Mouse (Mus musculus): ENCODE measurements around the gene Wdr95. TPM values are rescaled to one million over a fixed set of nuclear protein-coding genes. Genes with fewer than 3 reads are reported as not detected.
A peak's percentile ranks its signal among the peaks of the same experiment; 100 is the strongest.

Wdr95 gene
- polyA plus RNA-seq, 1 experiment from 2014 or later, result 0.41 TPM

DNA sequence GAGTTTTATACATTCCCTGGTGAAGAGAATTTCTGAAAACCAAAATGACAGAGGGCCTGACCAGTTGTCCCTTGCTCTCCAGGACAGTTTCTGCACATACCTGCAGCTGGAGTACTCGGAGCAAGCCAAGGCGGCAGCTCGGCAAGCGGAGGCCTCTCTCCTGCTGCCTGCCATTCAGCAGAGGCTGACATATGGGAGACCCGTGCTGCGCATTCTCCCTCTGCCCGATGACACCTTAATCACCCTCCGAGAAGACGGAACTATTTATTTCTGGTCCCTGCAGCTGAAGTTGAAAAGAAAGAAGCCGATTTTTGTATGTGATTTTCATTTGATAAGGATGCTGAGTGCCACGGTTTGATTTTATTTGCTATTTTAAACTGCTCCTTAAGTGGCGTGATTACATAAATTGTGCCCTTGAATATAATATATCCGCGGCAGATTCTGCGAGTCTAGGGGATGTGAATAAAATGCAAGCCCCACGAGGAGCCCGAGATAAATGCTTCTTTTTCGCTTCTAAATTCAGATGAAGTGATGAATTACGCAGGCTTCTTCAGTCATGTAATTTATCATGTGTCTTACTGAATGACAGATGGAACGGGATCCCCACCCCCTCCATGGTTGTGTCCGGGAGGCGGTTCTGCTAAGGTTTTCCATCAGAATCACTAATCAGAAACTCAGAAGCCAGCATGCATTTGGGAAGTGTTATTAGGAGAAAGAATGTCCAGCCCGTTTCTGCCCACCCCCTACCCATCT is 24.9 kb upstream of the Wdr95 start:
- Histone ChIP-seq H3K9ac (peak overlapping the region; percentile 35; the same call in 1 of the 2 replicates), H3K4me2 (peak overlapping the region; percentile 32), H3K4me3 (no peak overlapping the region), H3K27me3 (no peaks in the 10 kb centered on the region), H3K9me3 (replicated peaks) (no peaks in the 10 kb centered on the region), H3K36me3 (ENCODE audit: poor library complexity, severe bottlenecking) (no peaks in the 10 kb centered on the region), H3K27ac (peak overlapping the region; percentile 84), H3K4me1 (peaks cover 11% of the 10 kb centered on the region)
- 66% methylated on average over 23 of the region's 23 CpGs for WGBS
- ATAC-seq, result peak; percentile 60

DNA sequence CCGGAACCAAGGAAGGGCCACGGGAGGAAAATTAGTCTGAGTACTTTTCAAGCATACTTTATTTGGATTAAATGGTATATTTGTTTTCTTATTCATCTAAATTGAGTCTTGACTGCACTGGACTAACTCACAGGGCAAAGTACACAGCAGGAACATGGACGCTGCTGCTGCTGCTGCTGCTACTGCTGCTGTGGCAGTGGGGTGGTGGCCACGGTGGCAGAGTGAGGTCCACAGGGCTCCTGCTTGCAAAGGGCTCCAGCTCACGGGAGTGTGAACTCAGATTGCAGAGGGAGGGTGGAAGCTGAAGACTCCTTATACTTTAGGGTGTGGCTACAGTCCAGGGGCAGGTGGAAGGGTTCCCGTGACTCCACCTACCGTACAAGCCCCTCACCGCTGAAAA is 23.5 kb upstream of the Wdr95 start:
- Histone ChIP-seq H3K4me2 (no peak overlapping the region), H3K36me3 (ENCODE audit: poor library complexity, severe bottlenecking) (no peaks in the 10 kb centered on the region), H3K9me3 (replicated peaks) (no peaks in the 10 kb centered on the region), H3K4me3 (no peak overlapping the region), H3K9ac (no peak overlapping the region), H3K27ac (no peak overlapping the region), H3K4me1 (peaks cover 16% of the 10 kb centered on the region), H3K27me3 (no peaks in the 10 kb centered on the region)
- no peak for ATAC-seq
- 88% methylated on average over 8 of the region's 8 CpGs for WGBS

DNA sequence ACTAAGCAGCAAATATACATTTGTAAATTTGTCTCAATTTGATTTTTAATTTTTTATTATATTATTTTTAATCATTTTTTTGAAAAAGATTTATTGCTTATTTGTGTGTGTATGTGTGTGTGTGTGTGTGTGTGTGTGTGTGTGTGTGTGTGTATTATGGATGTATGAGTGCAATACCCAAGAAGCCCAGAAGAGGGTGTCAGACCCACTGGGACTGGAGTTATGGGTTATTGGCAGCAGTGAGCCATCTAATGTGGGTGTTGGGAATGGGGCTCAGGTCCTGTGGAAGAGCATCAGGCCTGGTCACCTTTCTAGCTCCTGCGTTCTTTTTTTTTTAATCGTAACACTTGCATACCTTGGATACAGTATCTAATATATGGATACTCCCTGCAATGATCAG is 22.4 kb upstream of the Wdr95 start:
- H3K9me3 ChIP-seq (replicated peaks), result no peaks in the 10 kb centered on the region
- WGBS, result 94% methylated on average over 2 of the region's 2 CpGs
- peaks cover 22% of the 10 kb centered on the region for H3K4me1 ChIP-seq
- no peak for ATAC-seq
- H3K4me2 ChIP-seq, result no peak overlapping the region
- H3K9ac ChIP-seq, result no peak overlapping the region
- H3K36me3 ChIP-seq (ENCODE audit: poor library complexity, severe bottlenecking), result no peaks in the 10 kb centered on the region
- H3K27me3 ChIP-seq, result no peaks in the 10 kb centered on the region
- no peak overlapping the region for H3K4me3 ChIP-seq
- no peak overlapping the region for H3K27ac ChIP-seq

DNA sequence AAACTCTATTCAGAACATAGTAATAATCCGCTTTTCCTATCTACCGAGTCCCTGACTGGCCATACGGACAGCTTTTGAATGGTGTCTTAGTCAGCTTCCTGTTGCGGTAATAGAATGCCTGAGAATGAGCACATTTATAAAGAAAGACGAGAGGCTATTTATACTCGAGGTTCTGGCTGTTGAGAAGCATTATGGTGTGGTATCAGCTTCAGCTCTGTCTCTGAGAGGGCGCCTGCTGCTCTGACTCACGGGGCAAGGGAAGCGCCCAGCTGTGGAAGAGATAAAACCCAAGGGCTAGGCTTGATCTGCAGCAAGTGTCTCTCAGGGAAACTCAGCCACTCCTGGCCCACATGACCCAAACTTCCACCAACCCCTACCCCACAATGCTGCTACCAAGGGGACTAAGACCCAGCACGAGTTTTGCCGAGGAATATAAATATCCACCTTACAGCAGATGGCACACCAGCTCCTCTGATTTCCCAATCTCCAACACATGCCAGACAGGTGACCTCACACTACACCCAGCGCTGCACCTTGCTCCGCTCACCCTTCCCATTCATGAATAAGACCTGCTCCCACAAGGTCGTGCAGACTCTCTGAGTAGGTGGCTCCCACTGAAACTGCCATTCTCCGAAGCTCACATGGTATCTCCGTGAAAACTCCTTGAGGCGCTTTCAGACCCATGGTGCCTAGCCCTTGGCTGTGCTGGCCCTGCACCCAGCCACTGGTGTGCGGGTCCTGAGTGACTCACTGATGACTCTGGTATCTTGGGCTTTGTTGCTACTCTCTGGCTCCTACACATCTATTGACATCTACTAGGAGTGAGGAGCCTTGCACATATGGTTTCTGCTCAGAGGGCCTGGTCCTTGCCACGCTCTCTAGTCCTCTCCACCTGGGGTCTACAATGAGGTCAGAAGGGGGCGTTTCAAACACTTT is 20.1 kb upstream of the Wdr95 start:
- Histone ChIP-seq H3K4me1 (peaks cover 30% of the 10 kb centered on the region), H3K27ac (no peak overlapping the region), H3K36me3 (ENCODE audit: poor library complexity, severe bottlenecking) (no peaks in the 10 kb centered on the region), H3K4me2 (no peak overlapping the region), H3K4me3 (no peak overlapping the region), H3K9ac (no peak overlapping the region), H3K9me3 (replicated peaks) (no peaks in the 10 kb centered on the region), H3K27me3 (no peaks in the 10 kb centered on the region)
- 85% methylated on average over 20 of the region's 20 CpGs for WGBS
- ATAC-seq, result no peak

DNA sequence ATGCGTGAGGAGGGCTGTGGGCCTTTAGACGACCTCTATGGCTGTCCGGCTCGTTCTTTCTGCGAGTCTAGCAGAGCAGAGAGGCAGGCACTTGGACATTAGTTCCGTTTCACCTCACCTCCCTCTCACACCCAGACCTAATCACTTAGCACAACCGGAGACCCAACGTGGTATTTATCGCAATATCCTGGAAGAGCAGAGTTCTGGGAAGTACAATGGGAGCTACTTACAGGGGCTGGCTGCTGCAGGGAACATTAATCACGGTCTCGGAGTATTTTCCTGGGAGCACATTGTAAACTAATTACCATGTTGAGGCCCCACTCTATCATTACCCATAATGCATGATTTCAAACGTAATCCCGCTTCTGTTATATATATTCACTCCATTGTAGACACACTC is 18.2 kb upstream of the Wdr95 start:
- H3K4me1 ChIP-seq, result peaks cover 48% of the 10 kb centered on the region
- no peak overlapping the region for H3K4me3 ChIP-seq
- H3K36me3 ChIP-seq (ENCODE audit: poor library complexity, severe bottlenecking), result no peaks in the 10 kb centered on the region
- no peak overlapping the region for H3K4me2 ChIP-seq
- no peaks in the 10 kb centered on the region for H3K9me3 ChIP-seq (replicated peaks)
- no peaks in the 10 kb centered on the region for H3K27me3 ChIP-seq
- H3K27ac ChIP-seq, result peak overlapping the region; percentile 51
- WGBS, result 30% methylated on average over 13 of the region's 13 CpGs
- H3K9ac ChIP-seq, result no peak overlapping the region
- no peak for ATAC-seq

DNA sequence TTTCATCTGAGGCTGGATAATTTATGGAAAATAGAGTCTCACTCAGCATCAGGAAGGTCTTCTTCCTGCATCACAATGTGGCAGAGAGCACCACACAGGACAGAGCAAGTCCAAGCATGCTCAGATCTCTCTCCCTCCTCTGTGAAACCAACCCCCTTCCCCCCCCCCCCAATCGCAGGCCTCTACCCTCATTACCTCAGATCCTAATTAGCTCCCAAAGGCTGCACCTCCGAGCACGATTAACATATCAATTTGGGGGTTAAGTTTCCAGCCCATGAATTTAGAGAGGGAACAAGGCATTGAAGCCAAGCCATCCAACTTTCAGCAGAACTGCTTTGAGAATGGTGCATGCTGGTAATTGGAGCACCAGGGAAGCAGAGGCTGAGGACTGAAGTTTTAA is 15.8 kb upstream of the Wdr95 start:
- no peaks in the 10 kb centered on the region for H3K36me3 ChIP-seq (ENCODE audit: poor library complexity, severe bottlenecking)
- no peak overlapping the region for H3K4me2 ChIP-seq
- ATAC-seq, result peak; percentile 66
- H3K27me3 ChIP-seq, result no peaks in the 10 kb centered on the region
- H3K9ac ChIP-seq, result no peak overlapping the region
- no peaks in the 10 kb centered on the region for H3K9me3 ChIP-seq (replicated peaks)
- no peak overlapping the region for H3K4me3 ChIP-seq
- H3K4me1 ChIP-seq, result peaks cover 70% of the 10 kb centered on the region
- H3K27ac ChIP-seq, result peak overlapping the region; percentile 92
- 9% methylated on average over 3 of the region's 3 CpGs for WGBS

DNA sequence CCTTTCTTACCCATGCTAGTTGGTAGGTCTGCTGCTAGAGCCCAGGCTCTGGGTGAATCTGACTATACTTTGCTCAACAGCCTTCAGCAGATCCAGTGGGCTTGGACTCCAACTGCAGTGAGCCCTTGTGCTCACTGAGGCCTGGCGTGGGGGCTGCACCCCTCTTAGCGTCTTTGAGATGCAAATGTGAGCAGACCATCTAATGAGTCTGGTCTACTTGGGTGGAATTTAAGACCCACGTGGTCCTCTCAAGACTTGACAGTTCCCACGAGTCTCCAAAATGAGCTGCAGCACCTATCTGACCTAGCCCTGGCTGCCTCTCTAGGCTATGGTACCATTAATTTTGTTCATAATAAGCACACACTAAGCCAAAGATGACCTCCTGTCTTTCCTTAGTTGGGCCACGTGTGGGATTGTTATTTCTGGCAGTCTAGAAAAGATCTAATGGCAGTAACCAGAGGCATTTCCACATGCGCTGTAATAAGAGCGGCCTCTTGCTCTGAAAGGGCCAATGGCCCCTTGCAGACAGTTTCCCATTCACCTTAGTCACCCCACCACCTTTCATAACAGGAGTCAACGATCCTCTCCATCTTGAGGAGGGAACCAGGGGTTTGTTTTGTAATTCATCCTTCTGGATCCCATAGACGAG is 14.9 kb upstream of the Wdr95 start:
- 4% methylated on average over 9 of the region's 9 CpGs for WGBS
- peak overlapping the region; percentile 92 for H3K27ac ChIP-seq
- H3K27me3 ChIP-seq, result no peaks in the 10 kb centered on the region
- no peaks in the 10 kb centered on the region for H3K9me3 ChIP-seq (replicated peaks)
- 0 out of 2 replicates have a peak overlapping the region, but pooled peaks have one; percentile 3 for H3K4me3 ChIP-seq
- H3K9ac ChIP-seq, result no peak overlapping the region
- H3K4me2 ChIP-seq, result peak overlapping the region; percentile 44
- H3K36me3 ChIP-seq (ENCODE audit: poor library complexity, severe bottlenecking), result no peaks in the 10 kb centered on the region
- peaks cover 74% of the 10 kb centered on the region for H3K4me1 ChIP-seq
- ATAC-seq, result peak; percentile 71

DNA sequence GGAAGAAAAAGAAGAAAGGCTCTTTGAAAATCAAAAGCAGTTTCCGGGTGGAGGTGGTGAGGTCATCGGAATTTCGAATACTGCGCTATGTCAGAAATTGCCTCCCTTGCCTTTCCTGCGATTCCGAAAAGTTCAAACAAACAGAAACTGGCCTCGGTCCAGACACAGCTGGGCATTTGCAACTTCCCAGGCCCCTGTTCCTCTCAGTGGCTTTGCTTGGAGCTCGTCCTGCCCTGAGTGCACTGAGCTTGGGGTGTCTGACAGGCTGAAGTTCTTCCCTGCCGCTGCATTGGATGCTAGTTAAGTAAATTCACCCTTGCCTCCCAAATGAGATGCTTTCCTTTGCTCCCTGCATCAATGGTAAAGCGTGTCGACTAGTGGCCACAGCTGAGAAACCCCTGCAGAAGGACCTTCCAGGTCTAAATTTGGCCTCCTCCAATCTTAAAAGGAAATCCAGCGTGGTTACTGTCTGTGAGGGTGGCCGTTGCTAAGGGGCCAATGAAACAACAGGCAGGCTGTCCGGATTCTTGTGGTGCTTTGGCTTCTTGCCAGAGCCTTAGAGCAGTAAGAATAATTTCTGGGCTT is 14.3 kb upstream of the Wdr95 start:
- H3K4me1 ChIP-seq, result peaks cover 71% of the 10 kb centered on the region
- peak overlapping the region; percentile 92 for H3K27ac ChIP-seq
- WGBS, result 5% methylated on average over 14 of the region's 14 CpGs
- no peak overlapping the region for H3K9ac ChIP-seq
- no peaks in the 10 kb centered on the region for H3K36me3 ChIP-seq (ENCODE audit: poor library complexity, severe bottlenecking)
- H3K4me3 ChIP-seq, result 0 out of 2 replicates have a peak overlapping the region, but pooled peaks have one; percentile 3
- peak; percentile 63 for ATAC-seq
- no peaks in the 10 kb centered on the region for H3K9me3 ChIP-seq (replicated peaks)
- peak overlapping the region; percentile 44 for H3K4me2 ChIP-seq
- no peaks in the 10 kb centered on the region for H3K27me3 ChIP-seq

DNA sequence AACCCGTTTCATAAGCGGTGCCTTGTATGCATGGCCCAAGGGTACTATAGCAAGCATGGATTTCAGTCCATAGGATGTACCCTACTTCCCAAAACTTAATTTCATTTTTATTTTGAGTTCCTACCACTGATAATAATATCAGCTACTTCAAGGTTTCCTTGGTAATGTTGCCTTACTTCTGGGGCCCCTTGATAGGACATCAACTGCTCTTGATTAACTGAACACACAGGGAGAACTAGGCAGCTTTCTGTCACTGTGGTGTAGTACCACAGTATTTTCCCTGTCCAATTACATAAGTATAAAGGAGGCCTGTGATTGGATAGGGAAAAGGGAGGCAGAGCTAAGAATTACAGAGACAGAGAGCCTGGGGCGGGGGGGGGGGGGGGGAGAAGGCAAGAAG is 13.6 kb upstream of the Wdr95 start:
- Histone ChIP-seq H3K27ac (peak overlapping the region; percentile 92), H3K9ac (no peak overlapping the region), H3K4me3 (no peak overlapping the region), H3K4me2 (peak overlapping the region; percentile 44), H3K9me3 (replicated peaks) (no peaks in the 10 kb centered on the region), H3K36me3 (ENCODE audit: poor library complexity, severe bottlenecking) (no peaks in the 10 kb centered on the region), H3K4me1 (peaks cover 68% of the 10 kb centered on the region), H3K27me3 (no peaks in the 10 kb centered on the region)
- ATAC-seq, result no peak
- 15% methylated on average over 2 of the region's 3 CpGs for WGBS

DNA sequence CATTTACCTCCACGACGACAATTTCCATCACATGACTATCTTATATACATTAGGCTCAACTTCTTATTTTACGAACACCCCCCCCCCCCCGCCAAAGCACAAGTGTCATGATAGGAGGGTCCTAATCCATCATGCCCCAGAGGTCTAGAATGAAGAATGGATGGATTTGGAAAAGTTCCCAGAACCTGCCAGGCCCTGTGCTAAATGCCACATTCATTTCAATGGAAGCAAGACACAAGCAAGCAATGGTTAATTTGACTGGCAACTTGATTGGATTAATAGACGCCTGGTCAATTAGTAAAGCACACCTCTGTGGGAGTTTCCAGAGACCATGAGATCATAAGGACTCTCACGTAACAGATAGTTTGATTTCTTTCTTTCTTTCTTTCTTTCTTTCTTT is 11.4 kb upstream of the Wdr95 start:
- no peaks in the 10 kb centered on the region for H3K9me3 ChIP-seq (replicated peaks)
- no peak overlapping the region for H3K9ac ChIP-seq
- no peak overlapping the region for H3K4me2 ChIP-seq
- H3K36me3 ChIP-seq (ENCODE audit: poor library complexity, severe bottlenecking), result no peaks in the 10 kb centered on the region
- no peak overlapping the region for H3K4me3 ChIP-seq
- WGBS, result 31% methylated on average over 6 of the region's 6 CpGs
- peaks cover 68% of the 10 kb centered on the region for H3K4me1 ChIP-seq
- H3K27me3 ChIP-seq, result no peaks in the 10 kb centered on the region
- H3K27ac ChIP-seq, result 0 out of 2 replicates have a peak overlapping the region, but pooled peaks have one; percentile 55
- 0 out of 2 replicates have a peak, but pooled peaks have one; percentile 36 for ATAC-seq

DNA sequence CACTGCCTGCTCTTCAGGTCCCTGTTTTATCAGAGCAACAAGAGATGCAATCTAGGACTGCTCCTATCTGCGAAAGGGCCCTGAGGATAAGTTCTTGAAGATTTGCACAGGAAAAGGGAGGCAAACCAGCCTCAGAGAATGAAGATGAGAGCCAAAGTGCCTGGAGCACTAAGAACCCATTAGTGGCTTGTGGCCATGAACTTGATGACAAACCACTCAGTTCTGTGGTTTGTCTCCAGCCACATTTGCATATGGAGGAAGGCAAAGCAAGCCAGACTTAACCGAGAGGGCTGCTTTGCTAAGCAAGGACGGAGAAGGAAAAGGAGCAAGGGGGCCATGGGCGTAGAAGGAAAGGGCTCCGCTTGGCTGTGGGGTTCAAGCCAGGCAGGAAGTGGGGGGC is 7.7 kb upstream of the Wdr95 start:
- Histone ChIP-seq H3K9me3 (replicated peaks) (no peaks in the 10 kb centered on the region), H3K4me1 (peaks cover 58% of the 10 kb centered on the region), H3K27ac (no peak overlapping the region), H3K4me2 (no peak overlapping the region), H3K4me3 (no peak overlapping the region), H3K9ac (no peak overlapping the region), H3K27me3 (no peaks in the 10 kb centered on the region), H3K36me3 (ENCODE audit: poor library complexity, severe bottlenecking) (no peaks in the 10 kb centered on the region)
- no peak for ATAC-seq
- WGBS, result 87% methylated on average over 5 of the region's 5 CpGs

Measured in forebrain, embryonic 13.5 days (tissue).